Mouse (Mus musculus) midbrain, embryonic 15.5 days (tissue): ENCODE measurements at regions not wholly inside any gene's neighbourhood (a gene's known extent, or its start where the extent isn't known, plus 50 kb on each side); places are given as distances from the start of the nearest gene placed in this dataset.

Source experiments
- ATAC-seq: fragments of 200-750 bp; cut with Nextera tagmentation; replicated peaks from 2 replicates; pipeline ENCODE4 v1.8.0; 2017; ENCODE audit warnings: moderate TSS enrichment
- H3K27ac ChIP-seq: fragments of 300-500 bp; sonication (generic); 2 replicates; pipeline ENCODE4 v1.5.1; 2015; ENCODE audit warnings: mild to moderate bottlenecking, inconsistent platforms
- H3K27me3 ChIP-seq: fragments of 300-500 bp; sonication (generic); replicated peaks from 2 replicates; pipeline ENCODE4 v1.6.1; 2015; ENCODE audit warnings: inconsistent platforms
- H3K36me3 ChIP-seq: fragments of 300-500 bp; sonication (generic); replicated peaks from 2 replicates; pipeline ENCODE4 v1.6.1; 2015; ENCODE audit warnings: inconsistent platforms
- H3K4me1 ChIP-seq: fragments of 300-500 bp; sonication (generic); 2 replicates; pipeline ENCODE4 v1.6.1; 2015; ENCODE audit warnings: inconsistent platforms
- H3K4me2 ChIP-seq: fragments of 300-500 bp; sonication (generic); 2 replicates; pipeline ENCODE4 v1.6.1; 2015; ENCODE audit warnings: inconsistent platforms, mild to moderate bottlenecking, moderate library complexity
- H3K4me3 ChIP-seq: fragments of 300-500 bp; sonication (generic); 2 replicates; pipeline ENCODE4 v1.5.1; 2015; ENCODE audit warnings: mild to moderate bottlenecking, inconsistent platforms
- H3K9ac ChIP-seq: fragments of 300-500 bp; sonication (generic); 2 replicates; pipeline ENCODE4 v1.6.1; 2015; ENCODE audit warnings: mild to moderate bottlenecking, inconsistent platforms
- H3K9me3 ChIP-seq: fragments of 300-500 bp; sonication (generic); 2 replicates; pipeline ENCODE4 v1.6.1; 2016; ENCODE audit warnings: inconsistent platforms
- WGBS: fragments of 180-500 bp; shearing (Covaris S2); methylation state at CpG from one replicate; pipeline ENCODE4 v1.1.7; 2015; ENCODE audit warnings: mixed read lengths; 5-methylcytosine and 5-hydroxymethylcytosine counted together

DNA sequence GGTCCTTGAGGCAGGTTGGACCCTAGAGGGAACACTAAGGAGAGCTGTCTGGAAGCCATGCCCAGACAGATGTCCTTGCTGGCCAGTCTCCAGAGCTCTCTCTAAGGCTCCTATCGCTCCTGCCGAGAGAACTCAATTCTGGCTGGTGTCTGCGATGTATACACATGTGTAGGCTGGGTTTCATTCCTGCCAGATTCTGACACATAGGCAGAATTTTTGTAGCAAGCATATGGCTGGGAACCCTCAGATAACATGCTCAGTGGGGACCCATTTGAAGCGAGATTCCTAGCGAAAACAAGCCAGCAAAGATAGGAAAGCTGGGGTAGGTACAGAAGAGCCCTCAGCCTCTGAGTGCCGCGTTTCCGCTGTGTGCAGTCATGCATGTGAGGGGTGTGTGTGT, 242.9 kb upstream of the Gjb5 start:
- H3K4me1 ChIP-seq, result no peaks in the 10 kb centered on the region
- no peak overlapping the region for H3K27ac ChIP-seq
- no peak overlapping the region for H3K4me3 ChIP-seq
- no peaks in the 10 kb centered on the region for H3K36me3 ChIP-seq
- no peaks in the 10 kb centered on the region for H3K9me3 ChIP-seq
- H3K27me3 ChIP-seq, result no peaks in the 10 kb centered on the region
- 68% methylated on average over 8 of the region's 8 CpGs for WGBS
- no peak overlapping the region for H3K9ac ChIP-seq
- H3K4me2 ChIP-seq, result no peak overlapping the region
- no peak for ATAC-seq

GRCm38 (mm10) chr4:127598610-127599009, 240.6 kb upstream of the Gjb5 start:
- no peak overlapping the region for H3K4me3 ChIP-seq
- no peak overlapping the region for H3K4me2 ChIP-seq
- H3K36me3 ChIP-seq, result no peaks in the 10 kb centered on the region
- no peak overlapping the region for H3K27ac ChIP-seq
- no peak overlapping the region for H3K9ac ChIP-seq
- H3K4me1 ChIP-seq, result no peaks in the 10 kb centered on the region
- no peaks in the 10 kb centered on the region for H3K27me3 ChIP-seq
- WGBS, result 72% methylated on average over 3 of the region's 3 CpGs
- H3K9me3 ChIP-seq, result no peaks in the 10 kb centered on the region
- no peak for ATAC-seq

DNA sequence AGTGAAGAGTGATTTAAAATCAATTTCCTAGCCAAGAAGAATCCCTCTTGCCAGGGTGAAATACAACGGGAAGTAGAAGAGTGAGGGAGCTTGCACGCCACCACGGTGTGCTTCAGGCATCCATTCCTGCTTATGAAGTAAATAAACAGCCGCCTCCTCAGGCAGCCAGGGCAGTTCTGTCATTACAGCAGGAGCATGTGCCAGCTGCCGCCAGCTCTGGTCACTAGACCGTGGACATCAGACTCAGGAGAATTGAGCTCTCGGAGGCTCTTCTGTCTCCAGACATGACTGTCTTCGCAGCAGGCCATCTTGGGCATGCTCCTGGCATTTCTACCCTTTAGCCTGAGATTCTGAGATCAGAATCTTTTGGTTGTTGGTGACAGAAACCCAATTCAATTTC, 236.1 kb upstream of the Gjb5 start:
- ATAC-seq, result no peak
- no peaks in the 10 kb centered on the region for H3K36me3 ChIP-seq
- H3K27ac ChIP-seq, result no peak overlapping the region
- 77% methylated on average over 8 of the region's 8 CpGs for WGBS
- no peaks in the 10 kb centered on the region for H3K27me3 ChIP-seq
- no peaks in the 10 kb centered on the region for H3K4me1 ChIP-seq
- no peaks in the 10 kb centered on the region for H3K9me3 ChIP-seq
- H3K9ac ChIP-seq, result no peak overlapping the region
- no peak overlapping the region for H3K4me2 ChIP-seq
- no peak overlapping the region for H3K4me3 ChIP-seq

- Histone ChIP-seq H3K9me3 (no peaks in the 10 kb centered on the region), H3K9ac (no peak overlapping the region), H3K27ac (no peak overlapping the region), H3K4me2 (no peak overlapping the region), H3K4me3 (no peak overlapping the region), H3K4me1 (no peaks in the 10 kb centered on the region), H3K27me3 (no peaks in the 10 kb centered on the region), H3K36me3 (no peaks in the 10 kb centered on the region)
- no peak for ATAC-seq
- 49% methylated on average over 3 of the region's 3 CpGs for WGBS
Measured at GRCm38 (mm10) chr4:127591540-127591939, 233.6 kb upstream of the Gjb5 start.

DNA sequence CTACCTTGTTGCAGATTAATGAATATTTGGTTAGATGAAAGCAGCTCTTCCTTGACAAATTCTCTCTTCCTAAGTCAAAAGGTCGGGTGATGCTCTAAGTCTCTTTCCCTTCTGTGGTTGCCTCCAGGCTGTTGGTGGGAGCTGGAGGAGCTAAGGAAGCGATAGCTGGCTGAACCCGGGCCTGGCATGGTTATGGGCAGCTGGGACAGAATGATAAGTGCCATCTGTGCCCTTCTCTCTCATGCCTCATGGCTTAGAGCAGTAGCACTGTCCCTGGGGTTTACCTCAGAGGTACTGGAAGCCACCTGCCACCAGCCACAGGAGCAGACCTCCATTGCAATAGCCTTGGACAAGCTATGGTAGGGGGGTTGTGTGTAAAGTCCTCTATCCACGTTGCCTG, 228.8 kb upstream of the Gjb5 start:
- Histone ChIP-seq H3K9me3 (no peaks in the 10 kb centered on the region), H3K4me1 (no peaks in the 10 kb centered on the region), H3K4me2 (no peak overlapping the region), H3K36me3 (no peaks in the 10 kb centered on the region), H3K9ac (no peak overlapping the region), H3K27ac (no peak overlapping the region), H3K4me3 (no peak overlapping the region), H3K27me3 (no peaks in the 10 kb centered on the region)
- ATAC-seq, result no peak
- 71% methylated on average over 4 of the region's 4 CpGs for WGBS

- no peak for ATAC-seq
Measured at GRCm38 (mm10) chr4:127576521-127576920, 218.5 kb upstream of the Gjb5 start.

GRCm38 (mm10) chr4:127562602-127563001, 204.6 kb upstream of the Gjb5 start:
- no peaks in the 10 kb centered on the region for H3K9me3 ChIP-seq
- no peak overlapping the region for H3K9ac ChIP-seq
- peaks cover 6% of the 10 kb centered on the region; the same call in 1 of the 2 replicates for H3K4me1 ChIP-seq
- H3K4me3 ChIP-seq, result no peak overlapping the region
- no peaks in the 10 kb centered on the region for H3K36me3 ChIP-seq
- WGBS, result 82% methylated on average over 5 of the region's 5 CpGs
- no peak for ATAC-seq
- H3K27ac ChIP-seq, result no peak overlapping the region
- no peak overlapping the region for H3K4me2 ChIP-seq
- H3K27me3 ChIP-seq, result no peaks in the 10 kb centered on the region

More at GRCm38 (mm10) chr4:127576521-127576920, 218.5 kb upstream of the Gjb5 start:
- H3K9ac ChIP-seq, result no peak overlapping the region
- no peaks in the 10 kb centered on the region for H3K27me3 ChIP-seq
- H3K4me3 ChIP-seq, result no peak overlapping the region
- no peaks in the 10 kb centered on the region for H3K4me1 ChIP-seq
- H3K4me2 ChIP-seq, result no peak overlapping the region
- H3K9me3 ChIP-seq, result no peaks in the 10 kb centered on the region
- H3K36me3 ChIP-seq, result no peaks in the 10 kb centered on the region
- WGBS, result 91% methylated on average over 3 of the region's 3 CpGs
- H3K27ac ChIP-seq, result no peak overlapping the region

DNA sequence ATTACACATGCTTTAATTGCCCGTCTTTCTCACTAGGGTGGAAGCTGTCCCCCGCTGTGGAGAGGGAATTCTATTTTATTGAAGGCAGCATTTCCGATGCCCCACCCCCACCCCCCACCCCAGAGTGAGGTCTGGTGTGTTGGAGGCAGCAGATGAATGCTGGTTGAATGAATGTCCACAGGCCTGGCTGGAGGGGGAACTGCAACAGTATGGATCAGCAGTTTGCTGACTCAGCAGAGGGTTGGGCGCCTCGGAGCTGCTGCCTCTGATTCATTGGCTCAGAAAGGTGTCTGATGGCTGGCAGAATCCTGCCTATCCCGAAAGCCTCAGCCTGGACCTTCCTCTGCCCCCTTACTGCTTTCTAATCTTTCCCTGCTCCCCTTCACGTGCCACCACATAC, 200.6 kb upstream of the Gjb5 start:
- no peak overlapping the region for H3K9ac ChIP-seq
- WGBS, result 52% methylated on average over 7 of the region's 7 CpGs
- H3K27ac ChIP-seq, result no peak overlapping the region
- ATAC-seq, result no peak
- peaks cover 6% of the 10 kb centered on the region; the same call in 1 of the 2 replicates for H3K4me1 ChIP-seq
- no peaks in the 10 kb centered on the region for H3K9me3 ChIP-seq
- H3K27me3 ChIP-seq, result no peaks in the 10 kb centered on the region
- no peak overlapping the region for H3K4me3 ChIP-seq
- no peaks in the 10 kb centered on the region for H3K36me3 ChIP-seq
- no peak overlapping the region for H3K4me2 ChIP-seq

GRCm38 (mm10) chr4:127552456-127553225, 194.7 kb upstream of the Gjb5 start:
- H3K9ac ChIP-seq, result no peak overlapping the region
- H3K4me2 ChIP-seq, result no peak overlapping the region
- ATAC-seq, result no peak
- no peak overlapping the region for H3K27ac ChIP-seq
- H3K4me3 ChIP-seq, result no peak overlapping the region
- H3K9me3 ChIP-seq, result no peaks in the 10 kb centered on the region
- H3K36me3 ChIP-seq, result no peaks in the 10 kb centered on the region
- WGBS, result 86% methylated on average over 12 of the region's 12 CpGs
- H3K27me3 ChIP-seq, result no peaks in the 10 kb centered on the region
- peaks cover 9% of the 10 kb centered on the region for H3K4me1 ChIP-seq

- Histone ChIP-seq H3K4me3 (peak overlapping the region; percentile 15; the same call in 1 of the 2 replicates), H3K9me3 (no peaks in the 10 kb centered on the region), H3K4me1 (peaks cover 9% of the 10 kb centered on the region), H3K36me3 (no peaks in the 10 kb centered on the region), H3K27me3 (no peaks in the 10 kb centered on the region), H3K27ac (peak overlapping the region; percentile 50; the same call in 1 of the 2 replicates), H3K9ac (no peak overlapping the region), H3K4me2 (peak overlapping the region; percentile 35)
- no peak for ATAC-seq
- 47% methylated on average over 12 of the region's 12 CpGs for WGBS
Measured at GRCm38 (mm10) chr4:127549581-127549980, 191.6 kb upstream of the Gjb5 start.

GRCm38 (mm10) chr4:127549018-127549417, 191.0 kb upstream of the Gjb5 start:
- H3K36me3 ChIP-seq, result no peaks in the 10 kb centered on the region
- H3K4me2 ChIP-seq, result peak overlapping the region; percentile 35
- no peak overlapping the region for H3K9ac ChIP-seq
- WGBS, result 50% methylated on average over 6 of the region's 6 CpGs
- H3K27ac ChIP-seq, result 0 out of 2 replicates have a peak overlapping the region, but pooled peaks have one; percentile 50
- H3K4me3 ChIP-seq, result no peak overlapping the region
- H3K27me3 ChIP-seq, result no peaks in the 10 kb centered on the region
- no peak for ATAC-seq
- H3K9me3 ChIP-seq, result no peaks in the 10 kb centered on the region
- H3K4me1 ChIP-seq, result peaks cover 9% of the 10 kb centered on the region

GRCm38 (mm10) chr4:127545106-127545505, 187.1 kb upstream of the Gjb5 start:
- H3K36me3 ChIP-seq, result no peaks in the 10 kb centered on the region
- no peaks in the 10 kb centered on the region for H3K27me3 ChIP-seq
- H3K4me1 ChIP-seq, result peaks cover 9% of the 10 kb centered on the region
- WGBS, result 95% methylated on average over 6 of the region's 6 CpGs
- ATAC-seq, result no peak
- H3K4me3 ChIP-seq, result no peak overlapping the region
- no peak overlapping the region for H3K9ac ChIP-seq
- H3K9me3 ChIP-seq, result no peaks in the 10 kb centered on the region
- H3K4me2 ChIP-seq, result no peak overlapping the region
- no peak overlapping the region for H3K27ac ChIP-seq

DNA sequence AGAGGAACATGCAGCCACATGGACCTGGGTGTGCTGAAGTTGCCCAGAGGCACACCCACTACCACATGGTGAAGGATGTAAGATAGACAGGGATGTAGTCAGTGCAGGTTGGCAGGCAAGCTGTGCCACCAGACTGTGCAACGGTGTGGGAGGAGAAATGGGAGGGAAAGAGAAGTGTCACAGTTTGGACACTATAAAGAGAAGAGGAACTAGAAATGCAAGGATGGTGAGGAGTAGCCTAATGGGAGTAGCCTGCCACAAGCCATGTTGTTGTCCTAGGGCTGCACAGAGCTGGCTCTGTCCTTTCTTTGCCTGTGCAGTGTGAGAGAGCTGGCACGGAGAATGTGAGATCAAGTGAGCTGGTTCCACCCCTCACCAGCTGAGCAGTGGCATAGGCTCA, 185.3 kb upstream of the Gjb5 start:
- ATAC-seq, result no peak
- 82% methylated on average over 2 of the region's 2 CpGs for WGBS
- Histone ChIP-seq H3K4me1 (no peaks in the 10 kb centered on the region), H3K27me3 (no peaks in the 10 kb centered on the region), H3K4me2 (no peak overlapping the region), H3K9me3 (no peaks in the 10 kb centered on the region), H3K27ac (no peak overlapping the region), H3K9ac (no peak overlapping the region), H3K4me3 (no peak overlapping the region), H3K36me3 (no peaks in the 10 kb centered on the region)
